Mouse (Mus musculus) midbrain, embryonic 16.5 days (tissue): ENCODE data around the gene Tmem102. TPM values are rescaled to one million over a fixed set of nuclear protein-coding genes. Genes with fewer than 3 reads are reported as not detected.

Experiments
- ATAC-seq: fragments of 200-750 bp; cut with Nextera tagmentation; 2 replicates; pipeline ENCODE4 v1.8.0; 2017; ENCODE audit warnings: moderate TSS enrichment
- H3K27ac ChIP-seq: fragments of 300-500 bp; sonication (generic); 2 replicates; pipeline ENCODE4 v1.5.1; 2014; ENCODE audit warnings: mild to moderate bottlenecking, low read length, mixed read lengths
- H3K27me3 ChIP-seq: fragments of 300-500 bp; sonication (generic); 2 replicates; pipeline ENCODE4 v1.6.1; 2014; ENCODE audit warnings: low read depth, low read length, mixed read lengths; ENCODE audit not compliant: control insufficient read depth, insufficient read depth
- H3K36me3 ChIP-seq: fragments of 300-500 bp; sonication (generic); 2 replicates; pipeline ENCODE4 v1.6.1; 2014; ENCODE audit warnings: mild to moderate bottlenecking, low read length, moderate library complexity, mixed read lengths; ENCODE audit not compliant: control insufficient read depth, insufficient read depth
- H3K4me1 ChIP-seq: fragments of 300-500 bp; sonication (generic); 2 replicates; pipeline ENCODE4 v1.6.1; 2014; ENCODE audit warnings: mild to moderate bottlenecking, low read length, mixed read lengths; ENCODE audit not compliant: control insufficient read depth, insufficient read depth
- H3K4me2 ChIP-seq: fragments of 300-500 bp; sonication (generic); 2 replicates; pipeline ENCODE4 v1.6.1; 2014; ENCODE audit warnings: mild to moderate bottlenecking, low read length, mixed read lengths
- H3K4me3 ChIP-seq: fragments of 300-500 bp; sonication (generic); 2 replicates; pipeline ENCODE4 v1.5.1; 2014; ENCODE audit warnings: low read depth, mild to moderate bottlenecking, low read length, moderate library complexity, mixed read lengths
- H3K9ac ChIP-seq: fragments of 300-500 bp; sonication (generic); 2 replicates; pipeline ENCODE4 v1.6.1; 2014; ENCODE audit warnings: low read depth, low read length, mixed read lengths
- H3K9me3 ChIP-seq: fragments of 300-500 bp; sonication (generic); replicated peaks from 2 replicates; pipeline ENCODE4 v1.6.1; 2014; ENCODE audit warnings: mild to moderate bottlenecking, low read length, mixed read lengths; ENCODE audit not compliant: control insufficient read depth, poor library complexity, severe bottlenecking
- WGBS: fragments of 180-500 bp; shearing (Covaris S2); extraction: QIAGEN DNeasy Blood & Tissue Kit; methylation state at CpG from one replicate; pipeline ENCODE4 v1.1.7; 2014; 5-methylcytosine and 5-hydroxymethylcytosine counted together
- polyA plus RNA-seq: library from polyadenylated mRNA; unstranded; fragments of >200 nt; fragmentation: Nextera tagmentation; extraction: Ambion mirVana; gene quantifications from 2 replicates; pipeline ENCODE4 v1.2.1, GENCODE M21; 2015

Gene Tmem102
- 0.54 and 0.56 TPM in 2 replicates for polyA plus RNA-seq

GRCm38 (mm10) chr11:69804972-69805909 is at the start of gene Tmem102:
Gene Tmem102 (minus strand): TSS chr11:69805624.
- peak within 1 kb of the TSS; percentile 35; the same call in 1 of the 2 replicates for H3K9ac ChIP-seq
- peak within 1 kb of the TSS; percentile 90 for H3K4me2 ChIP-seq
- peaks cover 38% of the 10 kb centered on the region for H3K4me1 ChIP-seq
- no peaks in the 10 kb centered on the region for H3K9me3 ChIP-seq
- peaks cover 16% of the 10 kb centered on the region for H3K27me3 ChIP-seq
- H3K27ac ChIP-seq, result no peak within 1 kb of the TSS
- ATAC-seq, result no peak
- no peaks in the 10 kb centered on the region for H3K36me3 ChIP-seq
- 8% methylated on average over 29 of the region's 29 CpGs for WGBS
- H3K4me3 ChIP-seq, result 0 out of 2 replicates have a peak within 1 kb of the TSS, but pooled peaks have one; percentile 1

DNA sequence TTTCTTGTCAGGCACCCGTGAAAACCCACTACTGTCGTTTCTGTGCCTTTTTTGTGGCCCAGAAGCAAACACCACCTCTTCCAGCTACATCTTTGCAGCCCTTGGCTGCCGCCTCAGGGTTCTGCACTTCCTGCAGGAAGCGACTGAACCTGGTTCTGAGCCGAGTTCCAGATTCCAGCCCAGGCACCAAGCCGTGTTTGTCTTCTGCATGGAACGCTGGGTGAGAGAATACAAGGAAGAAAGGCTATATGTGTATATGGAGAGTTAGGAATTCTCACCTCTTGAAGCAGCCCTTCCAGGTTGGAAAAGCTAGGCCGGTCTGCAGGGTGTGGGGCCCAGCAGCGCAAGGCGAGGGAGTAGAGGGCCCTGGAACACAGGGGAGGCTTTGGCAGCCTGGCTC is 49.3 kb upstream of the Tmem102 start:
- no peak overlapping the region for H3K27ac ChIP-seq
- no peaks in the 10 kb centered on the region for H3K4me1 ChIP-seq
- H3K9ac ChIP-seq, result no peak overlapping the region
- no peak overlapping the region for H3K4me3 ChIP-seq
- no peaks in the 10 kb centered on the region for H3K9me3 ChIP-seq
- no peak for ATAC-seq
- peaks cover 21% of the 10 kb centered on the region for H3K36me3 ChIP-seq
- WGBS, result 84% methylated on average over 10 of the region's 10 CpGs
- peaks cover 11% of the 10 kb centered on the region for H3K27me3 ChIP-seq
- H3K4me2 ChIP-seq, result no peak overlapping the region

DNA sequence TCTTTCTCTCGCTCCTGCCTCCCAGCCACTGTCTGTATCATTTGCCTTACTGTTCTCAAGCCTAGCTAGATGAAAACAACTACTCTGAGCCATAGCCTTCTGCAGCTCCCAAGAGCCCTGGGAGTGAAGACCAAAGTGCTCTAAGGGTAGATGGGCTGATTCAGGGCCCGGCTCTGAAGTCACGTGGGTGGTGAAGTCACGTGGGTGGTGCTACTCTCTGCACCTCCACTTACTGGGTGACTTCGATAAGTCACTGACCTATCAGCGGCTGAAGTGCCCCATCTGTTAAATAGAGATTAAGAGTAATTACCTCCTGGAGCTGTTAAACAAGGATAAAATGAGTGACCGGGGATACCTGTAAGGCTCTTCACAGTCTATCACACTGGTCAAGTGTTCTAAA is 48.6 kb upstream of the Tmem102 start:
- Histone ChIP-seq H3K4me3 (no peak overlapping the region), H3K27ac (no peak overlapping the region), H3K4me1 (no peaks in the 10 kb centered on the region), H3K27me3 (peaks cover 11% of the 10 kb centered on the region), H3K4me2 (no peak overlapping the region), H3K9me3 (no peaks in the 10 kb centered on the region), H3K9ac (no peak overlapping the region), H3K36me3 (peaks cover 27% of the 10 kb centered on the region)
- 69% methylated on average over 7 of the region's 7 CpGs for WGBS
- ATAC-seq, result no peak

DNA sequence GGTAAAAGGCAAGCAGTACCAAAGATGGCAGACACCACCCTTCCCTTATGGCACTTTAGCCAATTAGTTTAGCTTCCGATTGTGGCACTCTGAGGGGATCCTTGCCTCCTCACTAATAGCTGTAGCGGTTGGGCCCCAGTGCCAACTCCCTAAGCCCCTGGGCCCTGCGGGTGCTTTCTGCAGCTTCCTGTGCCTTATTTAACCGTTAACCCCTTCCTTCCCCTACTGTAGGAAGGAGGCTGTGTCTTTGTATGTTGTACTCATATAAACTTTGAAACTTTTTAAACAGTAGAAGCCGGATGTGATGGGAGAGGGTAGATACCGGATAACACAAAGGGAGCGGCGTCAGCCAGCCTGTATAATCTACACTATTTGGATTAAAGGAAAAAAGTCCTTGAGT is 45.3 kb upstream of the Tmem102 start:
- 74% methylated on average over 8 of the region's 8 CpGs for whole genome bisulfite sequencing
- H3K27me3 ChIP-seq, result no peaks in the 10 kb centered on the region
- H3K4me3 ChIP-seq, result no peak overlapping the region
- peaks cover 32% of the 10 kb centered on the region for H3K36me3 ChIP-seq
- no peak overlapping the region for H3K9ac ChIP-seq
- ATAC-seq, result no peak
- no peak overlapping the region for H3K4me2 ChIP-seq
- no peaks in the 10 kb centered on the region for H3K9me3 ChIP-seq
- H3K27ac ChIP-seq, result no peak overlapping the region
- H3K4me1 ChIP-seq, result peaks cover 15% of the 10 kb centered on the region

- H3K9ac ChIP-seq, result no peak overlapping the region
- no peak overlapping the region for H3K27ac ChIP-seq
- H3K4me1 ChIP-seq, result peaks cover 22% of the 10 kb centered on the region
- H3K27me3 ChIP-seq, result no peaks in the 10 kb centered on the region
- 92% methylated on average over 15 of the region's 15 CpGs for WGBS
- peaks cover 32% of the 10 kb centered on the region for H3K36me3 ChIP-seq
- H3K4me2 ChIP-seq, result no peak overlapping the region
- no peak for ATAC-seq
- no peak overlapping the region for H3K4me3 ChIP-seq
- H3K9me3 ChIP-seq, result no peaks in the 10 kb centered on the region
These were observed 44.5 kb upstream of the Tmem102 start for GRCm38 (mm10) chr11:69849884-69850283.

DNA sequence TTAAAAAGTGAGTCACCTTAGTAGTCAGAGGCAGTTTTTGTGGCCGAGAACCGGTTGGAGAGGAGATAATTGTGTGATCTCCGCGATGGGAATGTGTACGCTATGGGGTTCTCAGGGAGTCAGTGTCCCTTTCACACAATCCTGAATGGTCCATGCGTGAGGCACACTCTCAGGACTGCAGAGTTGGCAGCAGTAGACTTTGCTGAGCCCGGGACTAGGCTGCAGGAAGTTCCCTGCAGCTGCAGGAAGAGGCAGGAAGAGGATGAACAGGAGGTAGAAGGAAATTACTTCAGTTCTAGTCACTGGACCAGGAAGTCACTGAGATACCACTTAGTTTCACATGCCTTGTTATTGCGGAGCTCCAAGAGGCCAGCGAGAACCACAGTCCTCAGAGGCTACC is 43.7 kb upstream of the Tmem102 start:
- Histone ChIP-seq H3K27me3 (no peaks in the 10 kb centered on the region), H3K9me3 (no peaks in the 10 kb centered on the region), H3K27ac (no peak overlapping the region), H3K4me2 (no peak overlapping the region), H3K4me3 (no peak overlapping the region), H3K4me1 (peaks cover 22% of the 10 kb centered on the region), H3K36me3 (peaks cover 32% of the 10 kb centered on the region), H3K9ac (no peak overlapping the region)
- ATAC-seq, result no peak
- 91% methylated on average over 9 of the region's 9 CpGs for WGBS

- Histone ChIP-seq H3K36me3 (peaks cover 32% of the 10 kb centered on the region), H3K9ac (peak overlapping the region; percentile 88; the same call in 1 of the 2 replicates), H3K27me3 (no peaks in the 10 kb centered on the region), H3K4me2 (peak overlapping the region; percentile 94), H3K4me3 (no peak overlapping the region), H3K4me1 (peaks cover 22% of the 10 kb centered on the region), H3K9me3 (no peaks in the 10 kb centered on the region), H3K27ac (no peak overlapping the region)
- ATAC-seq, result no peak
- WGBS, result 93% methylated on average over 6 of the region's 6 CpGs
These were observed 42.6 kb upstream of the Tmem102 start for GRCm38 (mm10) chr11:69848021-69848420.

DNA sequence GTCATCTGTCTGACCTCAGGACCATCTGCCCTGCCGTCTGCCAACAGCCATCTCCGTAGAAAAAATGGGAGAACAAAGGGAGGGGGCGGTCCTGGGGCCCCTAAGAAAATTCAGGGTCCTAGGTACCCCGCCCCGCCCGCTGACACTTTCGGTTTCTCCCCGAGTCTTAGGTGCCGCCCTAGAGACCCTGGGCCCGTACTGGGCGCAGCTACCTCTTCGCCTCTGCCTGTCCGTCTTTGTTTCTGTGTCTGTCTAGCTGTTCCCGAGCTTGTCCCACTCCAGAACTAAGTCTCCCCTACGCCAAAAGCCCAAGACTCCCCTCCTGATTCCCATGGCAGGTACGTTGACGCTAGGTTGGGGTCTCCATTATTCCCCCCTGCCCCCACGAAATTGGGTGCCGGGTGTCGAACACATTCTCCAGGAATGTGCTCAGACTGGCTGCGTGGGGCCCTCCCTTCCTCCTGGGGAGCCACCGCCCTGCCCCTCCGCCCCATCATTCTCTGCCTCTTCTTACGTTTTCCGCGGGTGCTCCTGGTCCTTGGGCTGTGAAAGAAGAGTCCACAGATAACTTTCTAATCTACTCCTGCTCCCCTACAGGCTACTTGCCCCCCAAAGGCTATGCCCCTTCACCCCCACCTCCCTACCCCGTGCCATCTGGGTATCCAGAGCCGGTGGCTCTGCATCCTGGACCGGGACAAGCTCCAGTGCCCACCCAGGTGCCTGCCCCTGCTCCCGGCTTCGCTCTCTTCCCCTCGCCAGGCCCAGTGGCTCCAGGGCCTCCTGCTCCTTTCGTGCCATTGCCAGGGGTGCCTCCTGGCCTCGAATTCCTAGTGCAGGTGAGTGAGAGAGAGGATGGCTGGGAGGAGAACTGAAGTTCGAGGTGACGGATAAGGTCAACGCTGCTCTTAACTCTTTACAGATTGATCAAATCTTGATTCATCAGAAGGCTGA is 41.6 kb upstream of the Tmem102 start:
- peak; percentile 47 for ATAC-seq
- no peaks in the 10 kb centered on the region for H3K27me3 ChIP-seq
- peak overlapping the region; percentile 88 for H3K9ac ChIP-seq
- no peaks in the 10 kb centered on the region for H3K9me3 ChIP-seq
- peaks cover 22% of the 10 kb centered on the region for H3K4me1 ChIP-seq
- peaks cover 29% of the 10 kb centered on the region for H3K36me3 ChIP-seq
- peak overlapping the region; percentile 94 for H3K4me2 ChIP-seq
- H3K27ac ChIP-seq, result peak overlapping the region; percentile 96
- WGBS, result 10% methylated on average over 36 of the region's 37 CpGs
- H3K4me3 ChIP-seq, result peak overlapping the region; percentile 65
